Mouse (Mus musculus): Measurements from ENCODE around the gene Zgpat. TPM values are rescaled to one million over a fixed set of nuclear protein-coding genes. Genes with fewer than 3 reads are reported as not detected.

Gene Zgpat
- polyA plus RNA-seq, 1 experiment, result 41.9 TPM

Other genes with a start within 250 kb of the Zgpat start
- 0.07 and 0.12 TPM in 2 replicates for gene Kcnq2, start 229.6 kb upstream of the Zgpat start, polyA plus RNA-seq (2012; rRNA removed)
- 0.48 and 0.97 TPM in 2 replicates for gene Eef1a2, start 207.9 kb upstream of the Zgpat start, polyA plus RNA-seq (2012; rRNA removed)
- 116 and 147 TPM in 2 replicates for gene Ppdpf, start 177.7 kb upstream of the Zgpat start, polyA plus RNA-seq (2012; rRNA removed)
- gene Ptk6, start 162.1 kb upstream of the Zgpat start, polyA plus RNA-seq (2012; rRNA removed), result 0.04 and 0.07 TPM in 2 replicates
- gene Srms, start 151.7 kb upstream of the Zgpat start, polyA plus RNA-seq (2012; rRNA removed), result 0.49 and 0.51 TPM in 2 replicates
- 0.23 and 0.27 TPM in 2 replicates for gene Fndc11, start 144.9 kb upstream of the Zgpat start, polyA plus RNA-seq (2012; rRNA removed)
- gene Helz2, start 122.9 kb upstream of the Zgpat start, polyA plus RNA-seq (2012; rRNA removed), result 10.9 and 11.4 TPM in 2 replicates
- 18.1 and 21.0 TPM in 2 replicates for gene Gmeb2, start 76.9 kb upstream of the Zgpat start, polyA plus RNA-seq (2012; rRNA removed)
- gene Stmn3, start 50.4 kb upstream of the Zgpat start, polyA plus RNA-seq (2012; rRNA removed), result 1.1 and 1.3 TPM in 2 replicates
- gene Rtel1, start 45.2 kb upstream of the Zgpat start, polyA plus RNA-seq (2012; rRNA removed), result 42.1 and 55.2 TPM in 2 replicates
- 67.5 and 73.0 TPM in 2 replicates for gene Arfrp1, start 476 bp downstream of the Zgpat start, polyA plus RNA-seq (2012; rRNA removed)
- 26.6 and 36.3 TPM in 2 replicates for gene Lime1, start 15.2 kb downstream of the Zgpat start, polyA plus RNA-seq (2012; rRNA removed)
- 4.4 and 4.6 TPM in 2 replicates for gene Zbtb46, start 94.5 kb downstream of the Zgpat start, polyA plus RNA-seq (2012; rRNA removed)
- gene Abhd16b, start 128.3 kb downstream of the Zgpat start, polyA plus RNA-seq (2012; rRNA removed), result not detected in 2 replicates
- 118 and 128 TPM in 2 replicates for gene Tpd52l2, start 132.2 kb downstream of the Zgpat start, polyA plus RNA-seq (2012; rRNA removed)
- 51.2 and 52.7 TPM in 2 replicates for gene Dnajc5, start 155.6 kb downstream of the Zgpat start, polyA plus RNA-seq (2012; rRNA removed)
- 139 and 214 TPM in 2 replicates for gene Uckl1, start 220.0 kb downstream of the Zgpat start, polyA plus RNA-seq (2012; rRNA removed)
- 30.7 and 40.9 TPM in 2 replicates for gene Prpf6, start 226.9 kb downstream of the Zgpat start, polyA plus RNA-seq (2012; rRNA removed)
- 43.9 and 52.6 TPM in 2 replicates for gene Zfp512b, start 227.9 kb downstream of the Zgpat start, polyA plus RNA-seq (2012; rRNA removed)
- gene Samd10, start 234.3 kb downstream of the Zgpat start, polyA plus RNA-seq (2012; rRNA removed), result 14.7 and 20.2 TPM in 2 replicates

Measured in urinary bladder, adult 2 months (tissue).